ENCODE assay signal across 9 mouse cellular contexts in genomic region chr2:30709386-30709884, GRCm38 (mm10).
DNase-seq lines count a peak whose midpoint lies in the region; ATAC-seq and TF ChIP-seq lines count a peak whose summit lies in the region.
"Had no signal": no experiment of that assay in that cellular context is flagged by ENCODE, and none has a peak within 500 bp of the region (broad histone marks: within the 10 kb centered on the region; RNA-seq: fewer than 3 reads in every experiment).

No protein-coding gene starts in this region.

- no peak for ATAC-seq in lung, postnatal 0 days
- ATAC-seq in forebrain, embryonic 13.5 days, result no peak
- ATAC-seq in kidney, embryonic 14.5 days (ENCODE audit: low FRiP score, low TSS enrichment), result no peak
- no peak for ATAC-seq in midbrain, embryonic 16.5 days

- peak; percentile 71 for DNase-seq in lung, postnatal 0 days (ENCODE audit: low spot score)
- DNase-seq in lung, postnatal 25 days (ENCODE audit: low spot score), result no peak
- no peak for DNase-seq in adrenal gland, postnatal 4 days (ENCODE audit: low spot score in 2 of 2)
- no peak for DNase-seq in adrenal gland, postnatal 10 days
- no peak for DNase-seq in right cerebral cortex, adult 18-20 months

- H3K9ac ChIP-seq in lung, postnatal 0 days (replicated peaks; ENCODE audit: low read depth), result no peak overlapping the region
- H3K9ac ChIP-seq in forebrain, embryonic 13.5 days, result no peak overlapping the region
- H3K9ac ChIP-seq in kidney, embryonic 14.5 days (ENCODE audit: low read depth, low read length), result peak overlapping the region; percentile 69; the same call in 1 of the 2 replicates
- H3K9ac ChIP-seq in midbrain, embryonic 16.5 days (ENCODE audit: low read depth, low read length), result no peak overlapping the region
- H3K9ac ChIP-seq: liver, embryonic 14.5 days had no signal

- H3K4me2 ChIP-seq in lung, postnatal 0 days (replicated peaks; ENCODE audit: low read depth, low read length), result no peak overlapping the region
- H3K4me2 ChIP-seq in forebrain, embryonic 13.5 days, result no peak overlapping the region
- H3K4me2 ChIP-seq in kidney, embryonic 14.5 days (replicated peaks; ENCODE audit: low read depth, low read length), result no peak overlapping the region
- no peak overlapping the region for H3K4me2 ChIP-seq in midbrain, embryonic 16.5 days (ENCODE audit: low read length)

- peak overlapping the region; percentile 99 for H3K27ac ChIP-seq in lung, postnatal 0 days (ENCODE audit: low read length)
- H3K27ac ChIP-seq in forebrain, embryonic 13.5 days, result peak overlapping the region; percentile 99
- H3K27ac ChIP-seq in kidney, embryonic 14.5 days (ENCODE audit: low read depth, low read length), result peak overlapping the region; percentile 99
- H3K27ac ChIP-seq in midbrain, embryonic 16.5 days (ENCODE audit: low read length), result peak overlapping the region; percentile 97
- H3K27ac ChIP-seq: liver, embryonic 14.5 days had no signal

- H3K27me3 ChIP-seq in lung, postnatal 0 days (replicated peaks; ENCODE audit: insufficient read depth, low read length), result no peaks in the 10 kb centered on the region
- H3K27me3 ChIP-seq in forebrain, embryonic 13.5 days, result no peaks in the 10 kb centered on the region
- no peaks in the 10 kb centered on the region for H3K27me3 ChIP-seq in kidney, embryonic 14.5 days (ENCODE audit: control insufficient read depth, insufficient read depth, low read length)
- H3K27me3 ChIP-seq in midbrain, embryonic 16.5 days (ENCODE audit: control insufficient read depth, insufficient read depth, low read depth, low read length), result no peaks in the 10 kb centered on the region

- no peaks in the 10 kb centered on the region for H3K9me3 ChIP-seq in lung, postnatal 0 days (ENCODE audit: low read length)
- no peaks in the 10 kb centered on the region; the same call in 1 of the 2 replicates for H3K9me3 ChIP-seq in forebrain, embryonic 13.5 days (replicated peaks)
- H3K9me3 ChIP-seq in kidney, embryonic 14.5 days (ENCODE audit: control insufficient read depth, low read length), result no peaks in the 10 kb centered on the region
- H3K9me3 ChIP-seq in midbrain, embryonic 16.5 days (replicated peaks; ENCODE audit: control insufficient read depth, low read length, poor library complexity, severe bottlenecking), result no peaks in the 10 kb centered on the region

- no peak for TF ChIP-seq CTCF in lung, postnatal 0 days (IDR thresholded peaks at IDR 0.05)

- H3K36me3 ChIP-seq in lung, postnatal 0 days (ENCODE audit: insufficient read depth, low read length), result no peaks in the 10 kb centered on the region
- H3K36me3 ChIP-seq in forebrain, embryonic 13.5 days (ENCODE audit: poor library complexity, severe bottlenecking), result no peaks in the 10 kb centered on the region
- no peaks in the 10 kb centered on the region for H3K36me3 ChIP-seq in kidney, embryonic 14.5 days (ENCODE audit: control insufficient read depth, insufficient read depth, low read length)
- H3K36me3 ChIP-seq in midbrain, embryonic 16.5 days (ENCODE audit: control insufficient read depth, insufficient read depth, low read length), result no peaks in the 10 kb centered on the region

- TF ChIP-seq EP300 in lung, postnatal 0 days (IDR thresholded peaks at IDR 0.05), result no peak

- H3K4me1 ChIP-seq in lung, postnatal 0 days (ENCODE audit: insufficient read depth, low read depth, low read length), result peaks cover 28% of the 10 kb centered on the region; the same call in 1 of the 2 replicates
- peaks cover 75% of the 10 kb centered on the region for H3K4me1 ChIP-seq in forebrain, embryonic 13.5 days
- peaks cover 60% of the 10 kb centered on the region for H3K4me1 ChIP-seq in kidney, embryonic 14.5 days (ENCODE audit: control insufficient read depth, insufficient read depth, low read length)
- peaks cover 43% of the 10 kb centered on the region for H3K4me1 ChIP-seq in midbrain, embryonic 16.5 days (ENCODE audit: control insufficient read depth, insufficient read depth, low read length)

- H3K4me3 ChIP-seq in lung, postnatal 0 days (ENCODE audit: low read depth, low read length), result no peak overlapping the region
- no peak overlapping the region for H3K4me3 ChIP-seq in forebrain, embryonic 13.5 days
- no peak overlapping the region for H3K4me3 ChIP-seq in kidney, embryonic 14.5 days (ENCODE audit: low read length)
- no peak overlapping the region for H3K4me3 ChIP-seq in midbrain, embryonic 16.5 days (ENCODE audit: low read depth, low read length)

- 53% methylated on average over 3 of the region's 3 CpGs for WGBS in lung, postnatal 0 days
- WGBS in forebrain, embryonic 13.5 days, result 65% methylated on average over 3 of the region's 3 CpGs
- WGBS in kidney, embryonic 14.5 days, result 36% methylated on average over 3 of the region's 3 CpGs
- WGBS in midbrain, embryonic 16.5 days, result 63% methylated on average over 3 of the region's 3 CpGs
